Mouse (Mus musculus): Measurements from ENCODE around the gene Armcx1. TPM values are rescaled to one million over a fixed set of nuclear protein-coding genes. Genes with fewer than 3 reads are reported as not detected.
"Not testable (repeated sequence)": the region's sequence is repeated elsewhere in the genome, so short reads cannot be mapped to it uniquely, and the experiment has no call there.

Gene Armcx1
- 1 to 10 TPM; 5.2 to 5.5 TPM for total RNA-seq (2021)

GRCm38 (mm10) chrX:134717752-134718308, at the start of gene Armcx1:
Gene Armcx1, plus strand, starts transcription at chrX:134717963.
- intact Hi-C loops (cut with DNase I), result loop anchor here (5.0 kb wide), 1 partner anchor 71 kb away; no protein-coding TSS in a partner anchor

GRCm38 (mm10) chrX:134675022-134675421, 42.7 kb upstream of the Armcx1 start:
- DNase-seq (ENCODE audit: low spot score), result no peak
- intact Hi-C loops (cut with DNase I), result no loop called here

More at GRCm38 (mm10) chrX:134717752-134718308, at the start of gene Armcx1:
- peak; percentile 21 for DNase-seq (ENCODE audit: low spot score)

- no peak for DNase-seq (ENCODE audit: low spot score)
- intact Hi-C loops (cut with DNase I), result no loop called here
Observed at GRCm38 (mm10) chrX:134675959-134676358, 41.8 kb upstream of the Armcx1 start.

- intact Hi-C loops (cut with DNase I), result no loop called here
- DNase-seq (ENCODE audit: low spot score), result no peak
Observed at GRCm38 (mm10) chrX:134684936-134685335, 32.8 kb upstream of the Armcx1 start.

- peak; percentile 38 for DNase-seq (ENCODE audit: low spot score)
- intact Hi-C loops (cut with DNase I), result no loop called here
Observed at GRCm38 (mm10) chrX:134686267-134686666, 31.5 kb upstream of the Armcx1 start, which contains the start of gene Armcx4. Gene Armcx4, plus strand, starts transcription at chrX:134686519.

- intact Hi-C loops (cut with DNase I), result no loop called here
- DNase-seq (ENCODE audit: low spot score), result no peak
Observed at GRCm38 (mm10) chrX:134686739-134687171, 31.0 kb upstream of the Armcx1 start.

- DNase-seq (ENCODE audit: low spot score), result no peak
- intact Hi-C loops (cut with DNase I), result no loop called here
Observed at GRCm38 (mm10) chrX:134689676-134690075, 28.1 kb upstream of the Armcx1 start.

- intact Hi-C loops (cut with DNase I), result no loop called here
- no peak for DNase-seq (ENCODE audit: low spot score)
Observed at GRCm38 (mm10) chrX:134690871-134691539, 26.8 kb upstream of the Armcx1 start.

GRCm38 (mm10) chrX:134691540-134691935, 26.2 kb upstream of the Armcx1 start:
- DNase-seq (ENCODE audit: low spot score), result no peak
- intact Hi-C loops (cut with DNase I), result no loop called here

GRCm38 (mm10) chrX:134716863-134717262, 900 bp upstream of the Armcx1 start:
- no peak for DNase-seq (ENCODE audit: low spot score)
- intact Hi-C loops (cut with DNase I), result loop anchor here (5.0 kb wide), 1 partner anchor 70 kb away; no protein-coding TSS in a partner anchor

GRCm38 (mm10) chrX:134718524-134718923, 761 bp downstream of the Armcx1 start:
- intact Hi-C loops (cut with DNase I), result loop anchor here (5.0 kb wide), 1 partner anchor 71 kb away; no protein-coding TSS in a partner anchor
- DNase-seq (ENCODE audit: low spot score), result peak; percentile 14

GRCm38 (mm10) chrX:134723762-134724161, 6.0 kb downstream of the Armcx1 start:
- DNase-seq (ENCODE audit: low spot score); intact Hi-C loops (cut with DNase I): not testable (repeated sequence)

GRCm38 (mm10) chrX:134729778-134730177, 12.0 kb downstream of the Armcx1 start:
- DNase-seq (ENCODE audit: low spot score), result no peak
- intact Hi-C loops (cut with DNase I), result loop anchor here (5.0 kb wide), 1 partner anchor 183 kb away; no protein-coding TSS in a partner anchor

- intact Hi-C loops (cut with DNase I), result no loop called here
Observed at GRCm38 (mm10) chrX:134737796-134738195, 20.0 kb downstream of the Armcx1 start.

GRCm38 (mm10) chrX:134739160-134739559, 21.4 kb downstream of the Armcx1 start:
- intact Hi-C loops (cut with DNase I), result no loop called here
- DNase-seq (ENCODE audit: low spot score), result no peak

More at GRCm38 (mm10) chrX:134737796-134738195, 20.0 kb downstream of the Armcx1 start:
- DNase-seq (ENCODE audit: low spot score), result no peak

GRCm38 (mm10) chrX:134741862-134742261, 24.1 kb downstream of the Armcx1 start:
- intact Hi-C loops (cut with DNase I), result no loop called here
- DNase-seq (ENCODE audit: low spot score), result no peak

GRCm38 (mm10) chrX:134746459-134746858, 28.7 kb downstream of the Armcx1 start:
- intact Hi-C loops (cut with DNase I), result loop anchor here (1.0 kb wide), 1 partner anchor 167 kb away; no protein-coding TSS in a partner anchor
- DNase-seq (ENCODE audit: low spot score), result no peak

- DNase-seq (ENCODE audit: low spot score), result peak; percentile 47
- intact Hi-C loops (cut with DNase I), result no loop called here
Observed at GRCm38 (mm10) chrX:134750764-134751592, 33.2 kb downstream of the Armcx1 start, which contains the start of gene Armcx6. Gene Armcx6, minus strand, starts transcription at chrX:134751417.

- DNase-seq (ENCODE audit: low spot score), result no peak
- intact Hi-C loops (cut with DNase I), result no loop called here
Observed at GRCm38 (mm10) chrX:134751910-134752309, 34.1 kb downstream of the Armcx1 start.

GRCm38 (mm10) chrX:134752584-134752983, 34.8 kb downstream of the Armcx1 start:
- intact Hi-C loops (cut with DNase I), result no loop called here
- no peak for DNase-seq (ENCODE audit: low spot score)
